Comparison of ENCODE assay signal across 8 mouse cellular contexts in the genomic region with DNA sequence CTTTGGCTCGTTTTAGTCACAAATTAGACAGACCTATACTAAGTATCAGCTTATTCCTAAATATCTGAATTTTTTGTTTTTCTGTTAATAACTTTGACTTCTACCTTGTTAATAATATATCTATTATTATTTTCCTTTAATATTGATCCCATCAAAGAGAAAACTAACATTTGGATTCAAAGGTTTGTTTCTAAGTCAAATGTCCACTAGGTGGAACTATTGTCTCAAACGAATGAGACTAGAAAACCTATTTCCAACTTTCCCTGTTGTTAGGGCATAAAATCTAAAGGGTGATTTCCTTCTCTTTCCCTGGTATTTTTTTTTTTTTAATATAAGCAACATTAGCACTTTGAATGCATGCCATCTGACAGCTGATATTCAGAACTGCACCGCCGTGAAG. TPM values are rescaled to one million over a fixed set of nuclear protein-coding genes. Genes with fewer than 3 reads are reported as not detected.
DNase-seq lines count a peak whose midpoint lies in the region; ATAC-seq and TF ChIP-seq lines count a peak whose summit lies in the region.

No protein-coding gene starts in this region.

- peak; percentile 84 for DNase-seq in forebrain, embryonic 14.5 days (ENCODE audit: low spot score)
- peak; percentile 19 for DNase-seq in liver, adult 2 months (ENCODE audit: extremely low read depth, low read depth, low spot score)
- DNase-seq in liver, embryonic 11.5 days (ENCODE audit: low spot score) = no peak
- peak; percentile 57 for DNase-seq in Muller cell, postnatal 12 days (ENCODE audit: inconsistent ontology term)
- DNase-seq in cerebellum, postnatal 36 days = no peak
- no peak for DNase-seq in heart, embryonic 10.5 days (ENCODE audit: low spot score)

- H3K4me2 ChIP-seq in forebrain, embryonic 14.5 days (ENCODE audit: low read length) = no peak overlapping the region
- no peak overlapping the region for H3K4me2 ChIP-seq in forebrain, embryonic 15.5 days (replicated peaks)
- no peak overlapping the region for H3K4me2 ChIP-seq in liver, embryonic 11.5 days

- H3K4me3 ChIP-seq in forebrain, embryonic 14.5 days (ENCODE audit: low read depth, low read length) = no peak overlapping the region
- H3K4me3 ChIP-seq in forebrain, embryonic 15.5 days = no peak overlapping the region
- no peak overlapping the region for H3K4me3 ChIP-seq in liver, adult 2 months (ENCODE audit: insufficient read depth, low read depth, low read length)
- H3K4me3 ChIP-seq in liver, embryonic 11.5 days (ENCODE audit: low read depth, low read length) = no peak overlapping the region
- no peak overlapping the region for H3K4me3 ChIP-seq in heart, embryonic 10.5 days

- no peak for TF ChIP-seq POLR2A in liver, adult 2 months (IDR thresholded peaks at IDR 0.05; ENCODE audit: extremely low read depth, insufficient read depth, low read length)

- ATAC-seq in forebrain, embryonic 14.5 days = 0 out of 2 replicates have a peak, but pooled peaks have one; percentile 26
- ATAC-seq in forebrain, embryonic 15.5 days (replicated peaks) = no peak
- no peak for ATAC-seq in liver, embryonic 11.5 days (replicated peaks; ENCODE audit: low FRiP score)
- peak; percentile 44; the same call in 1 of the 2 replicates for ATAC-seq in megakaryocyte progenitor cell, adult 5-6 weeks (replicated peaks; ENCODE audit: poor library complexity)

- no peaks in the 10 kb centered on the region for H3K9me3 ChIP-seq in forebrain, embryonic 14.5 days (replicated peaks; ENCODE audit: control insufficient read depth, low read length)
- H3K9me3 ChIP-seq in forebrain, embryonic 15.5 days = no peaks in the 10 kb centered on the region
- H3K9me3 ChIP-seq in liver, embryonic 11.5 days (ENCODE audit: control insufficient read depth, low read length) = no peaks in the 10 kb centered on the region
- no peaks in the 10 kb centered on the region for H3K9me3 ChIP-seq in heart, embryonic 10.5 days

- no peak overlapping the region for H3K27ac ChIP-seq in forebrain, embryonic 14.5 days (ENCODE audit: low read depth, low read length)
- H3K27ac ChIP-seq in forebrain, embryonic 15.5 days (replicated peaks) = no peak overlapping the region
- no peak overlapping the region for H3K27ac ChIP-seq in liver, adult 2 months (replicated peaks; ENCODE audit: insufficient read depth, low read depth, low read length)
- H3K27ac ChIP-seq in liver, embryonic 11.5 days (ENCODE audit: low read depth, low read length) = no peak overlapping the region
- no peak overlapping the region for H3K27ac ChIP-seq in heart, embryonic 10.5 days

- no peak overlapping the region for H3K9ac ChIP-seq in forebrain, embryonic 14.5 days (ENCODE audit: low read length)
- no peak overlapping the region for H3K9ac ChIP-seq in forebrain, embryonic 15.5 days (replicated peaks)
- no peak overlapping the region for H3K9ac ChIP-seq in liver, adult 2 months (ENCODE audit: low read depth, low read length)
- H3K9ac ChIP-seq in liver, embryonic 11.5 days (ENCODE audit: low read depth, low read length) = no peak overlapping the region

- 27% methylated on average over 4 of the region's 4 CpGs for WGBS in forebrain, embryonic 14.5 days
- WGBS in forebrain, embryonic 15.5 days = 30% methylated on average over 4 of the region's 4 CpGs
- WGBS in liver, adult 2 months = 41% methylated on average over 4 of the region's 4 CpGs
- WGBS in liver, embryonic 11.5 days = 45% methylated on average over 4 of the region's 4 CpGs
- WGBS in heart, embryonic 10.5 days = 55% methylated on average over 4 of the region's 4 CpGs

- H3K36me3 ChIP-seq in forebrain, embryonic 14.5 days (ENCODE audit: control insufficient read depth, insufficient read depth, low read length) = no peaks in the 10 kb centered on the region
- H3K36me3 ChIP-seq in forebrain, embryonic 15.5 days = no peaks in the 10 kb centered on the region
- no peaks in the 10 kb centered on the region for H3K36me3 ChIP-seq in liver, adult 2 months (ENCODE audit: control insufficient read depth, insufficient read depth, low read length)
- no peaks in the 10 kb centered on the region for H3K36me3 ChIP-seq in liver, embryonic 11.5 days (ENCODE audit: control insufficient read depth, insufficient read depth, low read length)
- H3K36me3 ChIP-seq in heart, embryonic 10.5 days = no peaks in the 10 kb centered on the region

- H3K4me1 ChIP-seq in forebrain, embryonic 14.5 days (ENCODE audit: control insufficient read depth, insufficient read depth, low read length) = no peaks in the 10 kb centered on the region
- H3K4me1 ChIP-seq in forebrain, embryonic 15.5 days = no peaks in the 10 kb centered on the region
- no peaks in the 10 kb centered on the region for H3K4me1 ChIP-seq in liver, adult 2 months (ENCODE audit: control insufficient read depth, insufficient read depth, low read length)
- no peaks in the 10 kb centered on the region for H3K4me1 ChIP-seq in liver, embryonic 11.5 days (replicated peaks; ENCODE audit: control insufficient read depth, insufficient read depth, low read length)
- no peaks in the 10 kb centered on the region for H3K4me1 ChIP-seq in heart, embryonic 10.5 days

- TF ChIP-seq CTCF in liver, adult 2 months (IDR thresholded peaks at IDR 0.05; ENCODE audit: low read depth, low read length) = 0 out of 2 replicates have a peak, but pooled peaks have one; percentile 17

- no peaks in the 10 kb centered on the region for H3K79me2 ChIP-seq in liver, adult 2 months (ENCODE audit: control insufficient read depth, insufficient read depth, low read length)

- no peaks in the 10 kb centered on the region for H3K27me3 ChIP-seq in forebrain, embryonic 14.5 days (replicated peaks; ENCODE audit: control insufficient read depth, insufficient read depth, low read length)
- no peaks in the 10 kb centered on the region for H3K27me3 ChIP-seq in forebrain, embryonic 15.5 days
- no peaks in the 10 kb centered on the region for H3K27me3 ChIP-seq in liver, adult 2 months (ENCODE audit: control insufficient read depth, insufficient read depth, low read length)
- H3K27me3 ChIP-seq in liver, embryonic 11.5 days (replicated peaks; ENCODE audit: control insufficient read depth, insufficient read depth, low read length) = no peaks in the 10 kb centered on the region
- H3K27me3 ChIP-seq in heart, embryonic 10.5 days (ENCODE audit: insufficient read depth, poor library complexity, severe bottlenecking) = no peaks in the 10 kb centered on the region

RNA-seq across cellular contexts. Expression of a gene that starts 20.0 kb away (rescaled TPM):
- polyA plus RNA-seq in forebrain, embryonic 14.5 days (2014; fragmentation: Nextera tagmentation; extraction: Ambion mirVana) = 4.5 and 6.7 TPM in 2 replicates
- 2.8 and 4.4 TPM in 2 replicates for polyA plus RNA-seq in forebrain, embryonic 15.5 days (2015; fragmentation: Nextera tagmentation; extraction: Ambion mirVana)
- 0.46 TPM in 1 of 2 replicates, not detected in the other for total RNA-seq in liver, adult 2 months (2014; rRNA removed)
- polyA plus RNA-seq in liver, adult 2 months (2012; rRNA removed) = not detected in 2 replicates
- 2.5 and 2.9 TPM in 2 replicates for polyA plus RNA-seq in liver, embryonic 11.5 days (2014; fragmentation: Nextera tagmentation; extraction: Ambion mirVana)
- total RNA-seq in megakaryocyte progenitor cell, adult 5-6 weeks (2015) = 0.10 TPM in 1 of 2 replicates, not detected in the other
- under 0.01 TPM in 1 of 2 replicates, not detected in the other for total RNA-seq in megakaryocyte progenitor cell, adult 5-6 weeks (2017)
- 4.1 and 8.9 TPM in 2 replicates for polyA plus RNA-seq in heart, embryonic 10.5 days (2016; fragmentation: Nextera tagmentation; extraction: Ambion mirVana)

Comparison
In these comparisons a context has a peak if more than half of its experiments do, and no peak if none do; other contexts are left out.
1. ATAC-seq: peak in forebrain, embryonic 14.5 days (single experiment) and megakaryocyte progenitor cell, adult 5-6 weeks (single experiment); none in forebrain, embryonic 15.5 days (single experiment) and liver, embryonic 11.5 days (single experiment).
2. DNase-seq: peak in forebrain, embryonic 14.5 days (single experiment), liver, adult 2 months (single experiment) and Muller cell, postnatal 12 days (single experiment); none in liver, embryonic 11.5 days (single experiment), cerebellum, postnatal 36 days (0 of 2) and heart, embryonic 10.5 days (single experiment).